Mouse (Mus musculus) large intestine, adult 2 months (tissue): ENCODE data around the gene Gcsam. TPM values are rescaled to one million over a fixed set of nuclear protein-coding genes. Genes with fewer than 3 reads are reported as not detected.
A peak's percentile ranks its signal among the peaks of the same experiment; 100 is the strongest.

ENCODE experiments used
- DNase-seq: peaks from one replicate; pipeline ENCODE4 v3.0.0-alpha.2; 2012; ENCODE audit warnings: low read depth, low spot score
- WGBS: fragments of 180-500 bp; shearing (Covaris S2); methylation state at CpG from one replicate; pipeline ENCODE4 v1.1.7; 2018; 5-methylcytosine and 5-hydroxymethylcytosine counted together
- polyA plus RNA-seq: library from polyadenylated mRNA; depleted of rRNA; stranded (reverse); fragments of >200 nt; gene quantifications from 2 replicates; pipeline ENCODE4 v1.2.3, GENCODE M21; 2012; rRNA removed

Gene Gcsam
- polyA plus RNA-seq, 1 experiment = 1.0 TPM

DNA sequence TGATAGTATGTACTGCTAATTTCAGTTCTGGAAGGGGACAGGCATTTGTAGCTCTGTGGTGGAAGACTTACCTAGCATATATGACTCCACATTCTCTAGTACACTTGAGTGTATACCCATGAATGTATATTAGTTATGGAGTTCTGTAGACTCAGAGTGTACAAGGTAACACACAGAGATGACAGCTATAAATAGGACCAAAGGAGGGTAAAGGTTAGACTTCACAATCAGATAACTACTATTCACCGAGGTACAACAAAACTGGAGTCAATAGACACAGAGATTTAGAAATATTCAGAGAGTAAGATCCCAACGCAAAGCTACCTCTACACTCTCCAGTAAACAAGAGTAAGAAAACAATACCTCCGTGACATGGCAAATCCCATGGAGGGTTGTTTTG lies 33.8 kb downstream of the Gcsam start:
- 53% methylated on average over 3 of the region's 3 CpGs for WGBS
- DNase-seq = no peak

DNA sequence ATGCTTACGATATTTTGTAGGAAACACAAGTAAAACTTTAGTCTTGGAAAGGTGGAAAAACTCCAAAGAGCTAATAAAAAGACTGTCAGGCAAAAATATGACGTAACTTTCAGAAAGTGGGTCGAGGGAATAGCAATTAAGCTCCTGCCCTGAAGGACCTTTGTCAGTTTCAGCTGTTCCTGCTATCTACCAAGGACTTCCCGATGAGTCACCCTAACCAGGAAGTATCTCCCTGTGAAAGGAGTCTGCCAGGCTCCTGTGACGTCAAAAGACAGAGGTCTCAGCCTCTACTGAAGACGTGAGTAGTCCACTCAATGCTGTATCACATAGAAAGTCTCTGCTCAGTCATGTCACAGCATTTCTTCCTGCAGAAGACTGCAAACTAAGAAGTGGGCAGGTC lies 34.2 kb downstream of the Gcsam start:
- WGBS = 20% methylated on average over 6 of the region's 6 CpGs
- no peak for DNase-seq

DNA sequence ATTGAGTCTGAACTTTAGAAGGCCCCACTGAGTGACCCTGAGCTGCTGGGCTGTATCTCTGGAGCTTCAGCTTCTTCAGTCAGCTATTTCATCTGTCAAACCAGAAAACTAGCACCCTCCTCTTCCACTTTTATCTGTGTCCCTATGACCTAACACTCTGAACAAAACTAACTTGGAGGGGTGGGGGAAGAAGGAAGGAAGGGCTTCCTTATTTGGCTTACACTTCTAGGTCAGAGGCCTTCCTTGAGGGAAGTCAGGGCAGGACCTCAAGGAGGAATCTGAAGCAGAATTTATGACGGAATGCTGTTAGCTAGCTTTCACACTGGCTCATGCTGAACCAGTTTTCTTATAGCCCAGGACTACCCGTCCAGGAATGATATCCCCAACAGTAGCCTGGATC lies 41.3 kb downstream of the Gcsam start:
- DNase-seq = no peak
- WGBS = 14% methylated on average over 2 of the region's 2 CpGs

DNA sequence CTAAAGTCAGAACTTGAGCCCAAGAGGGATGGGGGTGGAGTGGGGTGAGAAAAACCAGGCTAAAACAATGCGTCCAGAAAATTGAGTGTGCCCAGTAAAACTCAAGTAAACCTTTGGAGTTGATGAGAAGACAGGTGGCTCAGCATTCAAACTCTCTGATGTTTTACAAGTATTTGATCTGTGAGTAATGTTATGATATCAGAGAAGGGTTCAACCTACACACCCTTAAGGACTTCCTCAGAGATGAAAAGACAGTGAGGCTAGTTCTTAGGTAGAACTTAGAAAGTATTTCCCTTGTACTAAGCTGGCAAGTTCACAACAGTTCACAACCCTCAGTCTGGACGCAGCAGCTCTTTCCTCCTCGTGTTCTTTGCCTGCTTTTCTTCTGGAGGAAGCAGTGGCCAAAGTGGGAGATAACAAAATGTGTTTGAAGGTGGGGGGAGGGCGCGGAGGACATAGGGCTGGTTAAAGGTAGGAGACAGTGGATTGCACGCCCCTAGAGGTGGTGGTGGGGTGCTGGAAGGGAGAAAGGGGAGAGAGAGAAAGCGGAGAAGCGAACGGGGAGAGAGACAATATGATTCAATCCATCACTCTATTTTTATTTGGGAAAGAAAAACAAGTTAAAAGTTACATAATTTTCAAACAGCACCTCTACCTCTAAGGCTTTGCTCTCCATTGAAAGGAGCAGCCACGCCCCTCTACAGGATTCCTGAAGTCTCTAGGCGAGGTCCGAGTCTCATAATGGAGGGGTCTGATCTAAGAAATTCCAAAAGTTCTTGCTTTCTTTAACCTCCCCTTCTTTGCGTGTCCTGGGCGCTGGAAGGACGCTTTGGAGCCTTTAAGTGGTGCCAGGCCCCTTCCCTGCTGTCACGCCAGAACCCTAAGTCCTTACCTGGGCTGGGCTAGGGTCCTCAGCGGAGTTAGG lies 43.1 kb downstream of the Gcsam start:
- 11% methylated on average over 17 of the region's 17 CpGs for WGBS
- no peak for DNase-seq

DNA sequence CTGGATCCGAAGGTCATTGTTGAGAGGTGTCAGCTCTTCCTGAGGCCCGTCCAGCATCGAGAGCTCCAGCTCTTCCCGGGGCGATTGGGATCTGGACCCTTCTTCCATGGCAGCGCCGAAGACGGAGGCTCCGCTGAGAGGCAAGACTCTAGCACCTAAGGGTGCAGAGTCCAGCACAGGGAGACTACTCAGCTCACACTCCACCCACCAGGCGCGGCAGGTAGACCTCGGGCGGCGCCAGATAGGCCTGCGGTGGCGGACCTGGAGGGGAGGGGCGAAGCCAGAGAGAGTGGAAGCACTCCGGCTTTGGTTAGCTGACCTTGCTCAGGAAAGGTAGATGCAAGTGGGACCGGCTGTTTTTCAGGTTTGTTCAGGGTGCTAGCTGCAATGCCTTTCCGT lies 43.8 kb downstream of the Gcsam start, which contains the start of gene BC016579:
Gene BC016579 (minus strand): TSS at position 135 of the 399 bp plus-strand sequence.
- 9% methylated on average over 20 of the region's 20 CpGs for WGBS
- DNase-seq = no peak

DNA sequence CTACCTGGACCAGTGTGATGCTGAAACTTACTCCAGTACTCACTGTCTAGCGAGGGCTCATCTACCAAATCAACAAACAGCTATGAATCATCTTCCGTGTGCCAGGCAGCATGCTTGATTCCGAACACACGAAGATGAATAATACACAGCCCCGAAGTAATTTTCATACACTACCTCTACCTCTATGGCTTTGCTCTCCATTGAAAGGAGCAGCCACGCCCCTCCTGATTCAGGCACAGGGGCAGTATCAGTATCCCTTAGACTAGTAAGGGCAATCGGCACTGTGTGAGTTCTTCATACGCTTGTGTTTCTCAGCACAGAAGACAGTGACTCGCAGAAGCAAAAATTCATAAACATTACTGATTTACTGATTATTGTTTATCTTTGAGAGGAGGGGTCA lies 44.3 kb downstream of the Gcsam start:
- DNase-seq = no peak
- 23% methylated on average over 9 of the region's 9 CpGs for WGBS

DNA sequence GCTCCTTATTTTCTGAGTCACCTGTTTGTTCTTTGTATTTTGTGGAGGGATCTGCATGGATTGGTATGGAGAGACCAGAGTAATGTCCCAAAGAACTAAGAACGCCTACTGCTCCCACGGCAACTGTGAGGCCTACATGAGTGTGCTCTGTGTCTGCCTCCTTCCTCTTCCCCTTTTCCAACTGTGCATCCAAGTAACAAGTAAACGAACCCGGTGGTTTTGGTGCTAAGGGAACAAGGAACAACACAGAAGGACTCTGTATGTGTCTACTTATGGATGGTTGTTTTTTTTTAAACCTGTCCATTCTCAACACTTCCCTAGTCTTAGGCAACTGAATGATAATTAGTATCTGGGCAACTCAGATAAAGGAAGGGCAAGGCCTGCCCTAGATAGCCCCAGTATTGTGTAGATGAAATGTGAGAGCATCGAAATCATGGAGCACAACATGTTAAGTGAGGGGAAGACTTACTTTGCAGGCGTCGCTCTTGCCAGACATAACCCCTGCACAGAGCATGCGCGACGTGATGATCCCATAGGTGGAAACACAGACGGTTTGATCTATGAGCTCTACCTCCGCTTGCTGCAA lies 47.5 kb downstream of the Gcsam start:
- DNase-seq = no peak
- WGBS = 39% methylated on average over 12 of the region's 12 CpGs

DNA sequence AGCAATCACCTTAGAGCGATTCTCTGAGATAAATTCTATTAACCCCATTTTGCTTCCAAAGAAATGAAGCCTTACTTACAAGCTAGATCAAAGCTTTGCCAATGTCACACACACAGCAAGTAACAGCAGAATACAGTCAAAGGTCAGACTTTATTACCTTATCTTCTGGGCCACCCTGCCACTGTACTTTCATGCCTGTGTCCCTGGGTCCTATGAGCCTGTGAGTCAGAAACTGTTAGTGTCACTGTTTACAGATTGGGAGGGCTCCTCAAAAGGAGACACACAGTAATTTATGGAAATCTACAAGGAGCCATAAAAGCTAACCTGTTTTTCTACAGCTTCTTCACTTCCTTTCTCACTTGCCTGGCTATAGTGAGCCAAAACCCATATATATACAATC lies 48.1 kb downstream of the Gcsam start:
- peak; percentile 90 for DNase-seq
- 25% methylated on average over 1 of the region's 1 CpGs for WGBS

DNA sequence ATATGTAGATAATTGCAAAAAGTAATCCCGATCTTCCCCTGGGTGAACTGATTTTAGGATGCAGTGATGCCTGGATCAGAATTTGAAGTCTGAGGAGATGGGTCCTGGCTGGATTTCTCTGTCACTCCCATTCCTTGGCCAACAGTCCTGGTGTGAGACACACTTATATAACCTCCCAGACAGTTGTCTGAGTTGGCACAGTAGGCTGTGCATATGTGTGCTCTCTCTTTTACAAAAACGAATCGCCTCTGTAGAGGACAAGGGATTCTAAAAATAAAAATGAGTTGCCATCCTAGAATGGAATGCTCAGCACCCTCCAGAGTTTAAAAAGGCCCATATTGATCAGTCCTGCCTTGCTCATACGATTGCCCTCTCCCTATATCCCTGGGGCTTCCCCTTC lies 49.4 kb downstream of the Gcsam start:
- DNase-seq = no peak
- 74% methylated on average over 4 of the region's 4 CpGs for WGBS

DNA sequence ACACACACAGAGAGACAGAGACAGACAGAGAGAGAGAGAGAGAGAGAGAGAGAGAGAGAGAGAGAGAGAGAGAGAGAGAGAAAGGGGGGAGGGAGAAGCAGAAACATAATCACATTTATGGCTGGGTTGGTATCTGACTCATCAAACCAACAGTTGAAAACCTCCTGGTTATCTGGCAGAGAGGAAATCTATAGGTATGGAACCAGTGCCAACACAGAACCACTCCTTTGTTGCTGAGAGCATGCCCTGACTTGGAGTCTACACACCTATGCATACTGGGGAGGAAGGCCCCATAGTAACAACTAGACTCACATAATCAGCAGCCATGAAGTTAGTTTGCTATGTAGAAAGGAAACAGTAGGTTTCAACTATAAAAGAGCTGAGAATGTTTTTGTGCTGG lies 52.2 kb downstream of the Gcsam start:
- no peak for DNase-seq

DNA sequence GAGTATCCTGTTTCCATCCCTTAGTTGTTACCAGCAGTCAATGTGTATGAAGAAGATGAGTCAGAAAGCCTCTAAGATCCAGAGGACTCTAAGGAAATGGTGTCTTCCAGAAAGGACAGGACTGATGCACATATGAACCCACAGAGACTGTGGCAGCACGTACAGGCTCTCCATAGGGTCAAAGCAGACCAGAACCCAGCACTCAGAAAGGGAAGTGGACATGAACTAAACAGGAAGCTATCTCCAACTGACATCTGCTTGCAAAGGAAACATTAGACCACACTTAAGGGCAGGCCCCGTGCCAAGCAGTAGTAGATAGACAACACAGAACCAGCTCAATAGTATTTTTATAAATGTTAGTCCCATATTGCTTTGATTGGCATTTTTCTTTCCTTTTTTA lies 56.0 kb downstream of the Gcsam start:
- no peak for DNase-seq
- WGBS = 53% methylated on average over 2 of the region's 2 CpGs

DNA sequence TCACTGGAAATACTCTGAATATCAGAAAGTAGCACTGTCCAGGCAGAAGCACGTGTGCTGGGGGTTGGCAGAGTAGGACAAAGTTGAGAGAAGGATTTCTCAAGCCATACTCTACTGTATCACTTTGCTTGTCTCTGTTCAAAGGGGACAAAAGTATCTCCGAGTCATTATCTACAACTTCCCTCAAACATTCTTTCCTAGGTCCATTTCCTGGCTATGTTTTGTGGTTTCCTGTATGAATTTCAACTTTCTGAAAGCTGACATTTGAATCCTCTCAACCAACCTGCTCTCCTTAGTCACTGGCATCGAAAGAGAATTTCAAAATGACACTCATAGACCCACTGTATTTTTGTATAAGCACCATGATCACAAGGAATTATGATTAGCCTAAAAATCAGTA lies 58.0 kb downstream of the Gcsam start:
- 77% methylated on average over 3 of the region's 3 CpGs for WGBS
- no peak for DNase-seq

DNA sequence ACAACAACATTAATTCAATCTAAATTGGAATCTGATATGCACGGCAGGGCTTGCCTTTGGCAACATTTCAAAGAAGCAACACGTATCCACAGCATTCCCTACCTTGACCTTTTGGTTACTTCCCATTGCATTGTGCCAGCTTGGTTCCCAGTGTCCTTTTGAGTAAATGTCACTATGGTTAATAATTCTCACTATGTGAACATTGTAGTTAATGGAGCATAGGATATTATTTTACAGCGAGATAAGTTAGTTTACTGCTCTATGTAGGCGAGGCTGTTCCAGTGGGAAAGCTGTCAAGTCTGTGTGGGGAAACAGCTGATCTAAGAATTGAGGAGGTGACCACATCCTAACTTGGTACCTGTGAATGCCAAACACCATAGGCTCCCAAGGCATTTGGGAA lies 59.8 kb downstream of the Gcsam start:
- 31% methylated on average over 4 of the region's 4 CpGs for WGBS

More for the DNA sequence above, 59.8 kb downstream of the Gcsam start:
- DNase-seq = no peak

Other genes with a start within 250 kb of the Gcsam start
- 30.2 and 54.1 TPM in 2 replicates for gene Cd200, start 201.3 kb upstream of the Gcsam start, polyA plus RNA-seq
- gene Gm609, start 117.4 kb upstream of the Gcsam start, polyA plus RNA-seq = 2.9 and 7.0 TPM in 2 replicates
- gene Gm17783, start 78.3 kb upstream of the Gcsam start, polyA plus RNA-seq = 4.4 and 14.3 TPM in 2 replicates
- gene Slc9c1, start 75.1 kb upstream of the Gcsam start, polyA plus RNA-seq = not detected in 2 replicates
- gene BC016579, start 43.7 kb downstream of the Gcsam start, polyA plus RNA-seq = 3.0 and 4.8 TPM in 2 replicates
- 0.19 and 0.56 TPM in 2 replicates for gene Tmprss7, start 83.3 kb downstream of the Gcsam start, polyA plus RNA-seq
- 0.93 and 1.3 TPM in 2 replicates for gene Tagln3, start 114.2 kb downstream of the Gcsam start, polyA plus RNA-seq
- gene Abhd10, start 132.6 kb downstream of the Gcsam start, polyA plus RNA-seq = 5.4 and 6.0 TPM in 2 replicates